Mouse (Mus musculus) lung, postnatal 25 days (tissue): ENCODE measurements at regions not wholly inside any gene's neighbourhood (a gene's known extent, or its start where the extent isn't known, plus 50 kb on each side); places are given as distances from the start of the nearest gene placed in this dataset.

Experiments used
- DNase-seq: peaks from one replicate; pipeline ENCODE4 v3.0.0; 2022; ENCODE audit warnings: low spot score

DNA sequence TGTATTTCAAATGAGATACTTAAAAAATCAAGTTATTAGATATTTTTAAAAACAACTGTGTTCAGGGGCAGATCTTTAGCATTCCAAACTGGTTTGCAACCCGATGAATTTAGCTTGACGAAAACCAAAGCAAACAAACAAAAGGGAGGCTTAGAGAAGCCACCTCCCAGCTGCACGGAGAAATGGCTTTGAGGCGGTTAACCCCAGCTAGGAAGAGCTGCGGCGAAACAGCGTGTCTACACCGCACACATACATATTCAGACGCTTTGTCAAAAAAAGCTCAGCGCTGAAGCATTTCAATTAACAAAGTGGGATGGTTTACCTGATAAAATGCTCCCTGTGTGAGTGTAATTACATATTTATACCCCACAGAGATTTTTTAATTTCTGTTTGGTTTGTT, 123.0 kb upstream of the Ap5m1 start:
- no peak for DNase-seq

DNA sequence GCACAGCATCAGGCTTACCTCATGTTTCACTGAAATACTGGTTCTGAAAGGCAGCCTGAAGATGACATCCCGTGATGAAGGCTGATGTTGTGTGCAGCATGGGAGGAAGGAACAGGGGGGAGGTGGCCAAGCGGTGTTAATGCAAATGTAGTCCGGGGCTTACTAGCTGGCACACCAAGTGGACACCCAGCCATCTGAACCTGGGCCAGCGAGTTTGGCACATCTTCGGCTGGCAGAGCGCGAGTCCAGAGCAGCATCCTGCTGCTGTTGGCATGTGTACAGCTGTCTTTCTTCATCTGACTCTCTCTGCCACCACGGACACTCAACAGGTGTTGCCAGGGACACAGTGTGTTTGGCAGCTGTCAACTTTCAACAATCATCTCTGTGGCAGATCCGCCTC, 135.0 kb upstream of the Ap5m1 start:
- DNase-seq: no peak

DNA sequence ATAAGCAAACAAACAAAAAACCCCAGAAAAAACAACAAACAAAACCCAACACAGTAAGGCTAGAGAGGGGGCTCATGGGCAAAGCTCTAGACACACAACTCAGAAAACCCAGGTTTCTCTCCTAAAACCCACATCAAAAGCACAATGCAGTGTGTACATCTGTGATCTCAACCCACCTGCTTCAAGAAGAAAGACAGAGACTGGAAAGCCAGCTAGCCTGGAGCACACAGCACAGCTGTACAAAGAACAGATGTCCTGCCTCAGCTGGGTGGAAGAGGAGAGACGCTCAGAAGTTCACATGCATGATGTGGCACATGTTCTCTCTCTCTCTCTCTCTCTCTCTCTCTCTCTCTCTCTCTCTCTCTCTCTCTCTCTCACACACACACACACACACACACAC, 140.0 kb upstream of the Ap5m1 start:
- no peak for DNase-seq

DNA sequence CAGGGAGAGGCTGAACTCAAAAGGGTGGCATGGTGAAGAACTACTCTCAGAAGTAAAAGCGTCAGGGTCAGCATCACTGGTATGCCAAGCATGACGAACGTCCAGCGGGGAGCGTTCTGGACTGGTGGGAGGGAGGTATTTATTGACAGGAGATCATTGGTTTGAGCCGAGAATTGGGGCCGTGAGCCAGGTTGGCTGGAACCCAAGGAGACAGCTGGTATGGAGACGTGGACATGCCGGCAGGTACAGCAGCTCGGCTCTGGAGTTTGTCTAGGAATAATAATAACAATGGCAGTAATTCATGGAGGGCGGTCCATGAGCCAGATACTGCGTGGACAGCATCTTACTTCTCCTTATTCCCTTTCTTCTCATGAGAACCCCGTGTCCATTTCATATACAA, 156.5 kb upstream of the Ap5m1 start:
- no peak for DNase-seq

DNA sequence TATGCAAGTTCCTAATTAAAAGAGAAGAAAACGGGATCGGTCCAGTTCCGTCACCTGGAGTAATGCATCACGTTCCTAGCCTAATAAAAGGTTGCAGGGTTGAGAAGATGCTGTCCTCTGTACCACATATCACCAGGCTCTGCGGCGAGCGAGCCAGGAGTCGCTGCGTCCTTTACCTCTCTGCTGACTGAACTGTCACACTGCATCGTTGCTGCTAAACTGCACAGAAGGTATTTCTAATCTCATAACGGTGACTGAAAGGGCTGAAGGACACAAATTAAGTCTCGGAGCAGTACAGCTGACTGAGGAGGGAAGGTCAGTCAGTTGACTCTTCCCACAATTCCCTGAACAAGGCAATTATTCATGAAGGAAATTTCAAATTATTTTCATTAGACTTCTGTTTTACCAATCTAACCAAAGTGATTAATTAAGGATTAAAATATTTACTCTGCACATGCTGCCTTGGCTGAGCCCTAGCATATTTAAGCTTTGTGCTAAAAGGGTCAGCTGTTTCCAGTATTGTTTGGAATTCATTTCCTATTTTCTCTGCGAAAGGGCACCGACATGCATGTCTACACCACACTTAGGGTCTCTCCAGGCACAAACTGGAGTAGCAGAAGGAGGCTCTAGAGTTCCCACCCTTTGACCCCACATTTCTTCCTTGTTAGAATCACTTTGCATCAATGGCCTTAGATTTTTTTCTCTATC, 157.8 kb upstream of the Ap5m1 start:
- DNase-seq: no peak

DNA sequence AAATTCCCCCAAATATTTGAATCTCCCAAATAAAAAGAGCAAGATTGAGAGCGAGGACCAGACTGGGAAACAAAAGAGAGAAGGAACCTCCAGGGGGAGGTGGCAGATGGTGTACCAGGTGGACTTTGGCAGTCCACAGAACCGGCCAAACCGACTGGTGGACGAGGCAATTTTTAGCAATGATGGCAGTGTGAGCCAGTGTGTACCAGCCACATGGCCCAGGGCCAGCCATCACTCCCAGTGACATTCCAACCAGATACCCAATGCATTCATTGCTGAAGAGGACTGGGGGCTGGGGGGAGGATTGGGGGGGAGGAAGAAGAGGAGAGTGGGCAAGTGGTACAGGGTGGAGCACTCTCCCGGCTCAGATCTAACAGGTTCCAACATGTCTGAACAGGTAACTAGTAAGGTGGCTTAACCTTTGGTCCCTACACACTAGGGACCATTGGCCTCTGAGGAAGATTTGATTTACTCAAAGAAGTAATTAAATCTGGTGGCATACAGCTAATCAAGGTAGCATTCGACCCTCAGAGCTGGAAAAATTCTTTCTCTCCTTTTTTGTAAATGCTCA, 158.4 kb upstream of the Ap5m1 start:
- no peak for DNase-seq

DNA sequence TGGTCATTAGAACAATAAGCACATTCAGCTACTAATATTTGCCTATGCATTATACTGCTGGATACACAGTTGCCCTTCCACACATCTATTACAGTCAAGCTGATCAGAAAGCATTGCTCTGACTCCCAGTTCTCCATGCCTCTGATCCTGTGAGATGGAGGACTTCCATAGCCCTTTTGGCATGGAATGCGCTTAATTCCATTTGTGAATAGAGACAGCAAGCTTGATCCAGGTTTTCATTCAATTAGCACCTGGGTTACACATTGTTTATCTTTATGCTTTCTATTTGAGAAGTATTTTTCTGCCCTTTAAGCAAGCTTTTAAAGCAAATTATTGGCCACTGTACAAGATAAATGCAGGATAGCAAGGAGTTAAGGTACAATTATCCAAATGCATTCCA, 158.9 kb upstream of the Ap5m1 start:
- no peak for DNase-seq

DNA sequence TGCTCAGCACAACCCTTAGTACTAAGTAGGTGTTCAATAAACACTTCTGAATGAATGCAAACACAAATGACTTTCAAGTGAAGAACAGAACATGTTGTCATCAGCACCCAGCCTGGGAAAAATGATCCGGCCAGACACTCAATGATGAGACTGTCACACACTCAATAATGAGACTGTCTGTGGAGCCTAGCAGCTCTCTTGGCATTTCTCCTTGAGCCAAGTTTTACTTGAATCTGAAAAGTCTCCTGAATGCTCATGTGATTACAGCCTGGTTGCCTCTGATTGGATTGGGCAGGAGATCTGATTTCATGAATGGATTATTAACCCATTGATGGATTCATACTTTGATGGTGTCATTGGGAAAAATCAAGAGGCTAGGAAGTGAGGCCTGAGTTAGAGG, 161.3 kb upstream of the Ap5m1 start:
- DNase-seq: no peak

DNA sequence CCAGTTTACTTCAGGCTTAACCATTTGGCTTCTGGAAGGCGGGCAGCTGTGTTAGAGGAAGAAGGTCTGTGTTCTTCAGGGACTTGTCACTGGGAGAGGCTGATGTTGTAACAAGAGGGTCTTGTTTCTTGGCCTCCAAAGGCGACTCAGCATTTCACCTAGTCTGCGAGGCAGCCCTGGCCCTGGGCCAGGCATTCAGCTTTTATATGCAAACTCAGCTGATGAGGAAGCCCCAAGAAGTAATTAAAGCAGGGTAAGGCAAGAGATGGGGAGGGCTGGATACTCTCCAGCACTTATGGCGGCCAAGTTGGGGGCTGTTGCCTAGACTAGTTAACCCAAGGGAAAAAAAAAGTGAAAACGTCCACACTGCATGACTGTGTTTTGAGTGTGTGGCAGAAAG, 162.4 kb upstream of the Ap5m1 start:
- no peak for DNase-seq

DNA sequence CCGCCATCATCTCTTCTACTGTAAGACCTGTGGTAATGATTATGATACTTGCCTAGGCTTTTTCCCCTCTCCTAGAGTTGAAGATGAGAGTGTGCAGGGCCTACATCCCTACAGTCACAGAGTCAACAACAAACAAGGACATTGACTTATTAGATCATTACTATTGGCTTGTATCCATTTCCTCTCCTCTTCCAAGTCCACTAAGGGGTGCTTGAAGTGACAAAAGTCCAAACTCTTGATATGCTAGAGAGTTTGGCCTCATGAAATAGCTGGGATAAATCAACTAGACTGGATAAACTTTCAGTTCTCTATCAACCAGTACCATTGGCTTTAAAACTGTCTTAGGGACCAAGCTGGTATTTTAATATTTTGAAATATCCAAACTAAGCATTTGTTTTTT, 165.7 kb upstream of the Ap5m1 start:
- no peak for DNase-seq

DNA sequence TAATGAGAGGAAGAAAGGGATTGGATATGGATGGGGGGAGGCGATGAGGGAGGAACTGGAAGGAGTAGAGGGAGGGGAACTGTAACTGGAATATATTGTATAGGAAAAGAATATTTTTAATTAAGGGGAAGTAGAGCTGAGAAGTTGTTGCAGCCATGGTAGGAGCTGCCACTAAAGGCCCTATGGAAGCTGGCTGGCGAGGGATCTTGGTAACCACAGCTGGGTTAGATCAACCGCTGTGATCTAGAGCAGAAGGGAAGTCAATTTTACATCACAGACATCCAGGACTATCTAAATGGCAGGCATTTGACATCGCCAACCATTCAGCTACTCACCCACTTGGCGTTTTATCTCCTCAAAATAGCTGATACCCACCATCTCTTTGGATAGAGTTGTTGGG, 168.8 kb upstream of the Ap5m1 start:
- no peak for DNase-seq

DNA sequence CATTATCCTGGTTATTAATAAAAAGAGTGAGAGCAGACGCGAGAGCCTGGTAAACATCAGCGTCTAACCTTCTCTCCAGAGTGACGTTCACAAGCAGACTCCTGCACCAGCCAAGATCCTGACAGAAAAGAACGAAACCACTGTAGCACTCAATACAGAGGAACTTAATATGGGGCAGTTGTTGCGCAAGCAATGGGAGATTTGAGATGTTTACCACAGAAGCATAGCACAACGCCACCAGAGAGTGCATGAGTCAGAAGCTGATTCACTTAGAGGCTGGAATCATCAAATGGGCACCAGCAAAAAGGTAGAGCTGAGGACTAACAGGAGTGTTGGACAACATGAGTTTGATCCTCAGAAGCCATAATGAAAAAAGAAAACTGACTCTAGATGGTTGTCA, 169.7 kb upstream of the Ap5m1 start:
- peak; percentile 9 for DNase-seq

DNA sequence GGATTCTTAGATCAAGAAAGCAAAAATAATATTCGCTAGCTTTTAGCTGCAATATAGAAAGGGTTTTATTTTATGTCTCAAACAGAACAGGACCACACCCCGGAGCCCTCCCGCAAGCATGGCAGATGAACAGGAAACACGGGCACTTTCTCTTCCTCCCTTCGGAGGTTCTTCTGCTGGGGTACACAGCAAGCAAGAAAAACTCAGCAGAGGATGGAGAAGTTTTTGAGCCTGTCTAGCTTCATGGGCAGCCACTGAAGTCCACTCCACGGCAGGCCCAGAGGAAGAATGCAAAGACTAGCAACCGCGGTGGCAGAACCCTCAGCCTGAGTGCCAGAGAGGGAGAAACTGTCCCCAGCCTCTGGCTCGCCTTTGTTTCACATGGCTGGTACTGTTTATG, 174.7 kb upstream of the Ap5m1 start:
- DNase-seq: peak; percentile 3

DNA sequence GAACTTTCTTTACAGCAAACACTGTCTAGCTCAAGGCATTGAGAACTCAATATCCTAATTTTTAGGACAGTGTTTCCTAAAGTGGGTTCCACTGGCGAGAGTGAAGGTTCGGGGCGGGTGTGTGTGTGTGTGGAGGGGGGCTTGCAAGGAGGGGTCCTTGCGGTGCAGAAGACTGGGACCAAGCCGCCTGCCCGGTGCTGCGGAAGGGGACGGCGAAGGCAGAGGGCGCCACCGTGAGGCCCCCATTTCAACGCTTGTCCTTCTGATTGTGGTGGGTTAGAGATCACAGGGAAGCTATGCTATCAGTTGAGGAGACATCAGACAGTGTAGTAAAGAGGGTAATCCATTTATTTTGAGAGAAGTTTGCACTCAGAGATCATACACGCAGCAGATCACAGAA, 176.9 kb upstream of the Ap5m1 start:
- no peak for DNase-seq

DNA sequence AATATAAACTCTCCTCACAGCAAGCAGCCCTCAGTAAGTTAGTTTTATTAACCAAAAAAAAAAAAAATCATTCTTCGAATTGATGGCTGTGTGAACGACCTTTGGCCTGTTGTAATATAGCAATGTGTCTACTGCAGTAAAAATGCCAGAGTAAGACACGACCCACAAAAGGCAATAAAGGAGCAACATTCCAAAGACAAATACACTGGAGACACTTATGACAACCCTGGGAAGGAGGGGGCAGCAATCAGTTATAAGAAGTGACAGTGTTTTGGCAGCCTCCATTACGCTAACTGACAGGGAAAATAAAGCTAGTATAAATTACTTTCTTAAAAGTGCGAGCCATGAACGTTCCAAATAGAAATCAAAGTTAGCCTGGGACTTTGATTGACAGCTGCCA, 185.9 kb upstream of the Ap5m1 start:
- DNase-seq: no peak

DNA sequence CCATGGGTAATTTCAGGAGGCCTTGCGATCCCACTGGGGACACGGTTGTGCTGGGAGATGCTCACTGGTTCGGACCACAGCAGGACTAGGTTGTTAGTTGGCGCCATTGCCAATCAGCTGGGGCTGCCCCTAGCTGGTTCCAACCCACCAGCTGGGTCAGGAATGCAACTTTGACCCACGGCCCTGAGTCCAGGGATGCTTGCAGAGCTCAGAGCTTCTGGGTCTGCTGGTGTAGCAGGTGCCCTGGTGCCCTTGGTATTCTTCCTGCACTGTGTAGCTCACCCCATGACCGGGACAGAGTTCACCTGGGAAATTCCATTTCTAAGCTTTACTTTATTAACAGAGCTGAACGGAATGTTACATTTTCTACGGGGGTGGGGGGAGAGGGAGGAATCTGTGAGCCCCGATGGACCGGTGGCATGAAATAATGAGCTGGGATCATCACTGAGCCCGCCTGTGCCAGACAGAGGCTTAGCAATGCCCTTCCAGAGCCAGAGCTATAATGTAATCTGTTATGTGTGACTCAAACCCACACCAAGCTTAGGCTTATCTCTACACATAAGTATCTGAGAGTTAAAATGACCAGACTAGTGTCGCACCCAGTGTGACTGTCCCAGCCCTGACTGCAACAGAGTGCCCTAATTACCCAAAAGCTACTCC, 187.8 kb upstream of the Ap5m1 start:
- no peak for DNase-seq

DNA sequence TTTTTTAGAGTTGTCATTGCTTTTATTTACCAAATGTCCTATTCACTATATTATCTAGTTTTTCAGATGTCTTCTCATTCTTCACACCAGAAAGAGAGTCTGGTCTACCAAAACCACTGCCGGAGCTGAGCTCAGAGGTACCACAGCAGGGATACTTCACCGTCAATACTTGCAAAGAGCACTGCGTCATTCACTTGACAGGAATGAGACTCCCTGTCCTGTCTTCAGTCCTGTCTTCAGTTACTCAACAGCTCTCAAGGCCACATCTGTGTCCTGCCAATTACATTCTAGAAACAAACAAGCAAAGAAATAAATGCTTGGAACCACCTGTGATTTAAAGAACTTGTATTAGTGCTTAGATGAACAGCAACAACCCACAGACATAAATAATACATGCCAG, 194.6 kb upstream of the Ap5m1 start:
- DNase-seq: no peak

DNA sequence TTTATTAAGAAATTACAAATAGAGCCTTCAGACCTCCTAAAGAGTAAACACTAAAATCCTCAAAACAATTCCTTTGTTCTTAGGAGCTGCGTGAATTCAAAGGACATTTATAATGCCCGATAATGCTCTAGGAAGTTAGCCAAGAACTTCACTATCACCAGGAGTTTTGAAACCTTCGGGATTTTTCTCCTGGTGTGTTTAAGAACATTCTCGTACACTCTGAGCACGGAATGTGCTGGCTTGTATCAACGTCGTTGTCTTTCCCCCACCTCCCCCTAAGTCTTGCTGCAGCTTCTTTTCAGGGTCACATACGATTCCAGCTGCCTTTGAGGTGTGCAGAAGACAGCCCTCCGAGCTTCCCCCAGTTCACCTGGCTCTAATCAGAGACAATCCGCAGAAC, 195.9 kb upstream of the Ap5m1 start:
- DNase-seq: no peak

DNA sequence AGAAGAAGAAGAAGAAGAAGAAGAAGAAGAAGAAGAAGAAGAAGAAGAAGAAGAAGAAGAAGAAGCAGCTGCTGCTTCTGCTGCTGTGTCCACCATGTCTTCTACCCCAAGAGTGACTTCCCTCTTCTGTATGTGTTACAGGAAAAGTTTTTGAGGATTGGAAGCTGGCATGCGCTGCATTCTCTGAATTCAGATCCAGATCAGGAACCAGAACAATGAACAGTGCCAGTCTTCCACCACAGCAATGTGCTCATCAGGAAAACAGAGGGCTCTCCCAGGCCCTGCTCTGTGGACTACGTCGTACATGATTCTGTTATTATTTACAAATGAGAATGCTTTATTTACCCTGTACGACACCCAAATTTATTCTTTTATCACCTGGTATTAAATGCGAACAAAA, 181.8 kb upstream of the Otx2 start:
- DNase-seq: no peak

DNA sequence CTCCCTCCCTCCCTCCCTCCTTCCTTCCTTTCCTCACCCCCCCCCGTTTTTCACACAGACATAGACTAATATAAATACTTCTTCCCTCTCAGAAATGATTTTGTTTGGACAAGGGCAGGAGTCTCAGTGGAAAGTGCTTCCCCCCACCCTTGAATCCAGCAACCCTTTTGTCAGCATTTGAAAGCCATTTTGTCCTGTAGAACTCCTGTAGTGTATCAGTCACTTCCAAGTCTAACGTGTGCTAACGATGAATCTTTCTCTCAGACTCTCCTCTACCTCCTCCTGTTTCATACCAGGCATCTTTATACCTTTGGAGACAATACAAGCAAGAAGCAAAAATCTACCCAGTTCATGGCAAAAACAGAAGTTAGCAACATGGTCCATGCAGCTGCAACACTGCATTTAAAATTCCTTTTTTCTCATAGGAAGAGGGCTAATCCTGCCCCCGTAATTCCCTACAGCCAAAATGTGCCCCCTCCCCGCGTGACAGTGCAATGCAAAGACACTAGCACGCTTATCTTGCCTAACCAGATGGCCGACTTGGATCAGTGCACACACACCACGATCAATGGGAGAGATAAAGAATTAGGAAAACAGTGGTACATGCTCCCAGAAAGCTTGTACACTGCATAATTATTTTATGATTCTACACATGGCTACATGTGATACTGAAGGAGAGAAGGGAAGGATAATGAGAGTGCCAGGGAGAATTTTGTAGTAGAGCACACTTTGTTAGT, 180.7 kb upstream of the Otx2 start:
- no peak for DNase-seq

DNA sequence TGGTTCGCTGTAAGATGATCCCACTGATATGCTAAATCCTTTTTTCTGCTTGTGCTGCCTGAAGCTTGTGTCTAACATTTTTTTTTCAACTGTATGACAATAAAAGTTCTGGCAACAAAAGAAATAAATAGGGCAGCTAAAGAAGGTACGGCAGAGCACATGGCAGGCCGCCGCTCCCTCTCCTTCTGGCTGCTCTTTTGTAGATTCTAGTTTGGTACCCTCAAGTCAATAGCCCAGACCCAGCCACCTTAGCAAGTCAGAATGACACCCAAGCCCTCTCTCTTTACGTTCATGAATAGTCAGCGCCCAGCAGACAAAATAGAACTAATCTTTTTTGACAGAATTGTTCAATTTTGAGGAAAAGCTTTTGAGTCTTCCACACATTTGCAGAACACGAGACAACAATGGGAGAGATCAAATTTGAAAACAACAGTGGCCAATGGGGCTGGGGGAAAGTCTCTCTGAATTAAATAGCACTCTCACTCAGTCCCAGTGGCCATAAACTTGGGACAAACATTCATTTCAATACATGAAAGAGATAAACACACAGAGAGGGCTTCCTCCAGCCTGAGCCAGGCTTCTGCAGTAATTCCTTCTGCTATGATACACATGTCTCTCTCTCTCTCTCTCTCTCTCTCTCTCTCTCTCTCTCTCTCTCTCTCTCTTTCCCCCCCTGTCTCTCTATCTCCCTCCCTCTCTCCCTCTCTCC, 180.0 kb upstream of the Otx2 start:
- no peak for DNase-seq

DNA sequence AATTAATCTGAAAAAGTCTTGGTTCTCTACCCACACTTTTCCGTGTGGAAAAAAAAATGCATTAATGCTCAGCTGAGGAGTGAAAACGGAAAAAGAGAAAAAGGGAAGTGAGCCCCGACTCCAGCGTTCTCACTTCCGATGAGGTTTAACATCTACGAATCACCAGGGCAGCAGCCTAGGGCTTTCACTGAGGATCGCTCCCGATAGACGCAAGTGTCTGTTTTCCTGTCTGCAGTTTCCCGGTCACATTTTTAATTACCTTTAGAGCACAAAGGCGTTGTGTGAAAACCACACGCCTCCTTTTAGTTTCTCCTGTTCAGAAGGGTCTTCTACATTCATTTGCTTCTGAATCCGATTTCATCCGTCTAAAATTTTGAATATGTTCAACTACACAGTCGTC, 179.2 kb upstream of the Otx2 start:
- DNase-seq: no peak

DNA sequence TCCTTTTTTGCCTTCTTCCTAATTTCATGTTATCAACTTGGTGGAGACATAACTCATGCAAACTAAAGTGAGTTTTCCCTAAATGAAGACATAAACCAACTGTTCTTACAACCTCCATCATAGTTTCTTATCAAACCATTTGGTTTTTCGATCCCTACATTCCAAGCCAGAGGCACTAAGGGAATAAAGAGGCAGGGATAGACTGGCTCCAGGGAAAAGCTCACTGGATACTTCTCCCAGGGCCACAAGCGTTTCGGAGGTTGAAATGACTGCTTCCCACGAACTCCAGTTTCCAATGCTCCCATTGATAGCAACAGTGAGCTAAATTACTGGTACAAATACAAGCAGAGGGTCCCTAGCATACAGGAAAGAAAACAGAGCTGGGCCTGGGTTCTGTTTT, 178.4 kb upstream of the Otx2 start:
- DNase-seq: no peak
